Mouse (Mus musculus): ENCODE results near the gene 4921536K21Rik.
"Not testable (repeated sequence)": the region's sequence is repeated elsewhere in the genome, so short reads cannot be mapped to it uniquely, and the experiment has no call there.

Gene 4921536K21Rik

DNA sequence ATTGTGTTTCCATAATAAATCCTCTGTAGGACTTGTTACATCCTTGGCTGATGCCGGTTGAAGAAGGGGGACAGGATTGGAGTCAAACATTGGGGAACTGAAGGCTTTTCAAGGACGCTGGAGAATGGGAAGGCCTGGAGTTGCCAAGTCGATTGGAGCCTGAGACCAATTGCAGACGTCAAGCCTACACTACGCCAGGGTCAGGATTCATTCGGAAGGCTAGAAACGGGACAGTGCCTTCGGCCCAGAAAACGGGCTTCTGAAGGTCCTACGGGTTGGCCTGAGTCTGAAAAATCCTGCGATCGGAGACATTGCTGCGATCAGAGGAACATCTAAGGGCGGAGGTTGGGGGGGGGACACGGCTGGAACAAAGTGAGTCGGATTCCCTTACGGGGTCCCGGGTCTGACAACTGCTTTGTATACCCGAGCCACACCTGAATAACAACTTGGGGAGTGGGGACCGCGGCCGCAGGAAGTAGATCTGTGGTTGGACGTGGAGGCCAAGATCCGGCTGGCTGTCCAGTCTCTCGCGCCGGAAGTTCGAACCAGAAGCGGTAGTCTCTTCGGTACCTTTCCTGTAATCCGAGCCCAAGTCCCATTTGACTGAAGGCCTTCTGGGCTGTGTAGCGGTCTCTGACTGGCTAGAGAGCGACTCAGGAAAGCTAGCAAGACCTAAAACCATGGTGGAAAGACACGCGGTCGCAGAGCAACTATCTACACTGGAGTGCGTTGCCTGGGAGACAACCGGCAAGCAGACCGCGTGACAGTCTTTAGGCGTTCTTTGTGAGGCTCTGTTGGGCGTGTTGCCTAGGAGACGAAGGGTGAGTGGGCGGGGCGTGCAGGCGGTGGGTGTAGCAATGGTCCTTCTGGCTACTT is at the start of gene 4921536K21Rik, which contains the start of gene Dusp18:
Gene 4921536K21Rik, minus strand, starts transcription at position 693 of the 876 bp plus-strand sequence.
Gene Dusp18, plus strand, starts transcription at position 835 of the 876 bp plus-strand sequence.
- no peak for DNase-seq (ENCODE audit: low read depth)

DNA sequence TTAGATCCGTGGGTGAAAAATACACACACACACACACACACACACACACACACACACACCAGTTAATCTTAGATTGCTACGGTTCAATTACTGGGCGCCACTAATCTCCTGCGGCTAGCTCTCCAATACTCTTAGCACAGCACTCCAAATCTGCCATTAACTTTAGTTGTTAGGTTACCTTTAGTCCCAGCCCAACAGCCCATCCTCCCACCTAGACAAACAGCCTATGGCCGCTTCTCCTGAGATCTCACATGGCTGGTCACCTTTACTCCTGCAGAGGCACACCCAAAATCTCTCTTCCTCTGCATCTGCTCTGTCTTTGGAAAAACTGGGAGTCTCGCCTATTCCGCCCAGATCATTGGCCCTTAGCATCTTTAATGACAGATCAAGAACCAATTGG is 46.5 kb upstream of the 4921536K21Rik start:
- DNase-seq (ENCODE audit: low read depth): no peak

GRCm38 (mm10) chr11:3937321-3937874 is 42.5 kb upstream of the 4921536K21Rik start:
- no peak for DNase-seq (ENCODE audit: low read depth)

GRCm38 (mm10) chr11:3936318-3936717 is 41.4 kb upstream of the 4921536K21Rik start:
- DNase-seq (ENCODE audit: low read depth): no peak

- no peak for DNase-seq (ENCODE audit: low read depth)
Observed at GRCm38 (mm10) chr11:3935135-3935534, 40.2 kb upstream of the 4921536K21Rik start.

DNA sequence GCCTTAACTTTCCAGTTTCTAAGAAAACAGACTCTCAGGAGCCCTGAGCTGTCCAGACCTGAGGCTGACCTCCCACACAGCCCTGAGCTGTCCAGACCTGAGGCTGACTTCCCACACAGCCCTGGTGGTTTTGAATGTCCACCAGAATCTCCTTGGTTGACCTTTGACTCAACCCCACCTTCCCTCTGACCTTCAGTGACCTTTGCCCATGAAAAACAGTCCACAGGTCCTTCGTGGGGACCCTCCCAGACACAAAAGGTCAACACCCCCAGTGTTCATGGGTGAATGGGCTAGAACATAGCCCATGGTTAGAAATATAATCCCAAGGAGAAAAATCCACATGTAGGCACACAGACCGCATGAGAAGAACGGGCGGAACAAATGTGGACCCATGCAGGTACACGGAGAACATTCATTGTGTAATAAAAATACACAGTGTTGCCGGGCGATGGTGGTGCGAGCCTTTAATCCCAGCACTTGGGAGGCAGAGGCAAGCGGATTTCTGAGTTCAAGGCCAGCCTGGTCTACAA is 38.9 kb upstream of the 4921536K21Rik start:
- no peak for DNase-seq (ENCODE audit: low read depth)

GRCm38 (mm10) chr11:3931511-3932211 is 36.8 kb upstream of the 4921536K21Rik start, which contains the start of gene Tcn2:
TSS of gene Tcn2 (minus strand) at chr11:3932159.
- peak; percentile 84 for DNase-seq (ENCODE audit: low read depth)

GRCm38 (mm10) chr11:3930931-3931330 is 36.0 kb upstream of the 4921536K21Rik start:
- no peak for DNase-seq (ENCODE audit: low read depth)

DNA sequence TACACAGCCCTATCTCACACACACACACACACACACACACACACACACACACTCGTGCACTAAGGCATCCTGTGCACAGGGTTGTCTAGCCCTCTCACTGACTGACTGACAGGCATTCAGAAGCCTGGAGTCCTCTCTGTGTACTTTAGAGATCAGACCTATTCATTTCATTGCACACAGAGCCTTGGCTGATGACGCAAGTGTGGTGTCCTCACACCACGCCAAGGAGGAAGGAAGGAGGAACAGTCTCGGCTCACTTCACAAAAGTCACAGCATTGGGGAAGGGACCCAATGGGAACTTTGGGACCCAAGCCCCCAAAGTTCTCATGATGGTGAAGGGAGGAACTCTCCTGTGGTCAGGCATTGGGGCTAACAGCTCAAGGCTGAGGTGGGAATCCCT is 35.1 kb upstream of the 4921536K21Rik start:
- DNase-seq (ENCODE audit: low read depth): no peak

DNA sequence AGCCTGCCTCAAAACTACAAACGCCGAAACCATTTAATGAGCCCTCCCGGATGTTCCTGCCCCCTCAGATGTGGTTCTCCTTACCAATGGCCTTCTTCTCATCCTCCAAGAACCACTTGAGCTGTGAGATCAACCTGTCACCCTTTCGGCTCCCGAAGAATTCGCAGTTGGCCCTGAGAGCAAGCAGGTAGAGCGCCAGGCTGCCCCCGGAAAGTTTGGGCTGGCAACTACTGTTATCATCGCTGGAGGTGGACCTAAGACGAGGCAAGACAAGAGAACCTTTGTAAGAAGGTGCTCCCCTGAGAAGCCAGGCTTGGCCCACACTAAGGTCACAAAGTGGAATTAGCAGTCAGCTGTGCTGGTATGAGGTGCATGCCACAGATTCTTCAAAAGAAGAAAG is 31.0 kb upstream of the 4921536K21Rik start:
- no peak for DNase-seq (ENCODE audit: low read depth)

GRCm38 (mm10) chr11:3922731-3923130 is 27.8 kb upstream of the 4921536K21Rik start:
- no peak for DNase-seq (ENCODE audit: low read depth)

GRCm38 (mm10) chr11:3922115-3922514 is 27.2 kb upstream of the 4921536K21Rik start:
- DNase-seq (ENCODE audit: low read depth): no peak

GRCm38 (mm10) chr11:3921281-3921850 is 26.5 kb upstream of the 4921536K21Rik start:
- peak; percentile 79 for DNase-seq (ENCODE audit: low read depth)

DNA sequence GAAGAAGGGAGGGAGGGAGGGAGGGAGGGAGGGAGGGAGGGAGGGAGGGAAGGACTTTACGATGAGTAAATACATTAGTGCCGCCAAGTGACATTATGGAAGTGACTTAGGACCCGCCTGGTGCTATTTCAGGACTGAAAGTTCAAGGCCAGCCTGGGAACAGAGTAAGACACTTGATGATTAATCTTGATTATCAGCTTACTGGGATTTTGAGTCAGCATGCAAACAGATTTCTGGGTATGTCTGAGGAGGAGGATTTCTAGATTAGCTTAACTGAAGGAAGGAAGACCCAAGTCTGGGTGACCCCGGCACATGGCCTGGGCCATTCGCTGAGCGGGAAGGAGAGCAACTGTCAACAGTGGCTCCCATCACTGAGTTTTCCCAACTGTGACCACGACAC is 25.6 kb upstream of the 4921536K21Rik start:
- no peak for DNase-seq (ENCODE audit: low read depth)

GRCm38 (mm10) chr11:3918738-3919137 is 23.8 kb upstream of the 4921536K21Rik start:
- DNase-seq (ENCODE audit: low read depth): peak; percentile 63

DNA sequence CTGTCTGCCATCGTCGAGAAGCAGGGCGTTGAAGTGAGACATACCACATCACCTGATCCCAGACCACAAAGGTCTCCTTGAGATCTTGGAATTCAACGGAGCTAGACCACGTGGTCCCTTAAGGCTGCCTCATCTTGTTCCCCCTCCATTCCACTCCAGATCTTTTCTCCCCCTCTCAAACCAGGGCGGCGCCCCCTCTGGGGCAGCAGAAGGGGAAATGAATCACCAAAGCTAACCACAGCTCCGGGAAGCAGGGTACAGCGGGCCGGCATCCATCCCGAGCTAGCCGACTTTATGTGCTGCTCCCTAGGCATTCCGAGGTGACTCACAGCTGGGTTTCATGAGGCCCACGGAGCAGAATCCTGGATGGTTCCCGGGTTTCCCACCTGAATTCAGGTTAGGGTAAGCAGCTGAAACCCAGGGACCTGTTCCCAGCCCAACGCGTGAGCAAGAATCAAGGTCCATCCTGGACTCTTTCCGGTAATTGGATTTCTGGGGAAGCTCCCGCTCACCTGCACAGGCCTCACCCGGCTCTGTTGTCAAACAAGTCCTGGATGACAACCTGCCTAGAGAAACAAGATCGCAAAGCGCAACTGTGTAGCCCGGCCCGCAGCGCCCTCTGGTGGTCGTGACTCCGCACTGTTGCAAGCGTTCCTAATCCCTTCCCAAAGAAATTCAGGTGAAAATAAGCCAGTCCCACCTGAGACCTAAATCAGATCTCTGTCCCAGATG is 19.4 kb upstream of the 4921536K21Rik start, which contains the start of gene Slc35e4:
Gene Slc35e4, minus strand, starts transcription at position 556 of the 732 bp plus-strand sequence.
- DNase-seq (ENCODE audit: low read depth): peak; percentile 94

GRCm38 (mm10) chr11:3913316-3914108 is 18.6 kb upstream of the 4921536K21Rik start:
- DNase-seq (ENCODE audit: low read depth): peak; percentile 96

DNA sequence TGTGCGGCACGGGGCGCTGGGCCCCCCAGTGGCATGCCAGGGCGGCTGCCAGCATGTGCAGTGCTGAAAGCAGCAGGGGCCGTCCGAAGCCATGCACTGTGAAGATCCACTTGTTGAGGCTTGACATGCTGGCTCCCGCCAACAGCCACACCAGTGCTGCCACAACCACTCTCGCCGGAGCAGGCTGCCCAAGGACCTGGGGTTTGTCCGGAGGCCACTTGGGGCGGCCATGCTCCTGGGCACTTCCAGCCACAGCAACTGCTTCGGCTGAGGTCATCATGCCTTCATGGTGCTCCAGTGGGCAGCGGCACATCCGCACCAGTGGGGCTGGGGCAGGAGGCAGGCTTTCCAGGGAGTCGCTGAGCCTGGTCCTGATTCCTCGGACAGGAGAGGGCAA is 18.0 kb upstream of the 4921536K21Rik start:
- peak; percentile 59 for DNase-seq (ENCODE audit: low read depth)

DNA sequence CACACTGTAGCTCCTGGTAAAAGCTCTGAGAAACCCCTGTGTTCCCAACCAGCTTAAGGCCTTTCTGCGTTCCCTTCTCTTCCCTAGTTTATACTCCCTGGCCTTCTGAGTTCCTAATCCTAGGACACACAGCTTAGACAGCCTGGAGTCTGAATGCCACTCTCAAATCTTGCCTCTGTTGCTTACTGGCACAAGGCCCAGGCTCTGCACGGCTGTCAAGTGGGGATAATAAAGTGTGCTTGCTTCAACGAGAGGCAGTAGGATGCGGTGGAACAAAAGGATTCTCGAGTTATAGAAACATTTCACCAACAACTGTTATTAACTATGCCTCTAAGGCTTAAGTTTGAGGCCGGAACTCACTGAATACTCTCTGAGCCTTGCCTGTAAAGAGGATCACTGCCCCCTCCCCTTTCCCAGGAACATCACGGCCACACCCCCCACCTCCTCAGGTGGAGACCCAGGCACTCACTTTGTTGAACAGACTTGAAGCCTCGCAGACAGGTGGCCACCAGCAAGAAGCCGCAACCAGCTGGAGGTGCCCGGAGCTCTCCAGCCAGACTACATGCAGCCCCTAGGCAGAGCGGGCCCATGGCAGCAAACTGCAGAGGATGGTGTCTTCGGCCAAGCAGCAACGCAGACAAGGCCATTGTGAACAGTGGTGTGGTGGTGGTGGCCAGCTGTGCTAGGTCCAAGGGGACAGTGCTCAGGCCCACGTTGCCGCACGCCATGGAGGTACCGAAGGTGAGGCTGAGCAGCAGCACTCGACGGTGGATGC is 17.4 kb upstream of the 4921536K21Rik start:
- DNase-seq (ENCODE audit: low read depth): peak; percentile 69

DNA sequence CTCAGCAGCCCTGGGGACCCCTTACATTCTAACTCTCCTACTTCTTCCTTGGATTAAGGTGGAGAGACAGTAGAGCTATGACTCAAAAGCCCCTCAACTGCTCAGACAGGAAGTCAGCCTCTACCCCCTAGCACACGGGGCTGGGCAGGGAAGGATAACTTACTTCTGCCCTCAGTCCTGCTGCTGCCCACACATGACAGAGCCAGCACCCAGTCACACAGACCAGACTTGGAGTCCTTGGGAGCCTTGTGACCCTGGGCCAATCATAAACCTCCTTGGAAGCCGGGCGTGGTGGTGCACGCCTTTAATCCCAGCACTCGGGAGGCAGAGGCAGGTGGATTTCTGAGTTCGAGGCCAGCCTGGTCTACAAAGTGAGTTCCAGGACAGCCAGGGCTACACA is 16.5 kb upstream of the 4921536K21Rik start:
- DNase-seq (ENCODE audit: low read depth): not testable (repeated sequence)

Data from NIH3T3 (cell line).